Mouse (Mus musculus) right cerebral cortex, postnatal 10 days (tissue): ENCODE results near the gene Fam118a.
"Not testable (repeated sequence)": the region's sequence is repeated elsewhere in the genome, so short reads cannot be mapped to it uniquely, and the experiment has no call there.

Source experiments
- DNase-seq, 2 experiments: peaks; one replicate each; pipeline ENCODE4 v3.0.0; 2021; ENCODE audit warnings: low spot score in 2 of 2

The Fam118a gene

GRCm38 (mm10) chr15:85011895-85012661, 16.7 kb upstream of the Fam118a start:
- no peak for DNase-seq

- no peak for DNase-seq
Measured at GRCm38 (mm10) chr15:85012662-85013054, 16.1 kb upstream of the Fam118a start.

- DNase-seq: peak; percentile 72 to 87
Measured at GRCm38 (mm10) chr15:85015771-85016170, 13.0 kb upstream of the Fam118a start.

- DNase-seq: peak in 1 of 2 experiments; percentile 51
Measured at GRCm38 (mm10) chr15:85016951-85017664, 11.6 kb upstream of the Fam118a start, which contains the start of gene Upk3a. TSS of gene Upk3a (plus strand) at chr15:85017141.

DNA sequence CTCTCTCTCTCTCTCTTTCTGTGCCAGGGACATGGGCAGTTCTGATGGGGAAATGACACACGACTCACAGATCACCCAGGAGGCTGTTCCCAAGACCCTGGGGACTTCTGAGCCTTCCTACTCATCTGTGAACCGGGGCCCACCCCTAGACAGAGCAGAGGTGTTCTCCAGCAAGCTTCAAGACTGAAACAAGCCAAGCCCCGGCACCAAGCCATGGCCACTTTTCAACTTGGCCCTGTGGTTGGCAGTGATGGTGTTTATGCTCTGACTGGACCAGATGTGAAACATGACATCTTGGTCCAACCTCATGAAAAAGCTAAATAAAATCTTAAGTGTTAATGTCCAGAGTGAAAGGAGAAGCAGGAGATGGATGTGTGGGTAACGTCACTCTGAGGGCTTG, 6.5 kb upstream of the Fam118a start:
- DNase-seq: no peak

- DNase-seq: no peak
Measured at GRCm38 (mm10) chr15:85026197-85026596, 2.6 kb upstream of the Fam118a start.

GRCm38 (mm10) chr15:85027740-85028139, 1.0 kb upstream of the Fam118a start:
- no peak for DNase-seq

- DNase-seq: not testable (repeated sequence)
Measured at GRCm38 (mm10) chr15:85030643-85031042, 1.9 kb downstream of the Fam118a start.

DNA sequence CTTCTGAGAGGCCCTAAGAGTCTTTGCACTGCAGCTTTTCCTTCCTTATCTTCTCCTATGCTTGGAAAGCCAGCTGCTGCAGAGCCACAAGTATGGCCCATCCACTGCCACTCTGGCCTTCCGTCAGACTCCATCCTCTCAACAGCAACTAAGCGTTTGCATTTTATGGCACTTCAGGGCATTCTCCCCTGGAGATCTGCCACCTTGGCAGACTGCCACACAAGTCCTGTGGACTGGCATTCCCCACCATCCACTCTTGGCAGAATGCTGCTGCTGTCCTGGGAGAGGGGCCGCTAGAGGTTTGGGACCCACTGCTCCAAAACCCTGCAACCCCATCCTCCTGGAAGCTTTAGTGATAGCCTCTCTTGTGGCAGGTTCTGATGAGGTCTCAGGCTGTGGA, 3.1 kb downstream of the Fam118a start:
- DNase-seq: peak in 1 of 2 experiments; percentile 42

DNA sequence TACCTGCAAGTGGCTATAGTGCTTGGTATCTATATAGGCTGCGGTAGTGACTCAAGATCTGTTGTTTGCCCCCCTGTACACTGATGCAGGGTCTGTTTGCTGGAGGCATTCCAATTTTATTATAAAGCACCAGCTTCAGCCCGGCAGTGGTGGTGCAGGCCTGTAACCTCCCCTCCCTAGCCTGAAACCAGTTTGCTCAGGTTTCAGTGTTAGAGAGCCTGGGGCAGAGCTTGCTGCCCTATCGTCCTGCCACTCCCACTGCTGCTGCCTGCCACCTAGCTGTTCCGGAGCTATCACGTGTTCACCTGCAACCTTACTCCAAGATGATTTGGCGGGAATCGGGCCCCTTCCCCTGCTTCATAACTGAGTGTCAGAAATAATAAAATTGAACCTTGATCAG, 5.2 kb downstream of the Fam118a start:
- not testable (repeated sequence) for DNase-seq

DNA sequence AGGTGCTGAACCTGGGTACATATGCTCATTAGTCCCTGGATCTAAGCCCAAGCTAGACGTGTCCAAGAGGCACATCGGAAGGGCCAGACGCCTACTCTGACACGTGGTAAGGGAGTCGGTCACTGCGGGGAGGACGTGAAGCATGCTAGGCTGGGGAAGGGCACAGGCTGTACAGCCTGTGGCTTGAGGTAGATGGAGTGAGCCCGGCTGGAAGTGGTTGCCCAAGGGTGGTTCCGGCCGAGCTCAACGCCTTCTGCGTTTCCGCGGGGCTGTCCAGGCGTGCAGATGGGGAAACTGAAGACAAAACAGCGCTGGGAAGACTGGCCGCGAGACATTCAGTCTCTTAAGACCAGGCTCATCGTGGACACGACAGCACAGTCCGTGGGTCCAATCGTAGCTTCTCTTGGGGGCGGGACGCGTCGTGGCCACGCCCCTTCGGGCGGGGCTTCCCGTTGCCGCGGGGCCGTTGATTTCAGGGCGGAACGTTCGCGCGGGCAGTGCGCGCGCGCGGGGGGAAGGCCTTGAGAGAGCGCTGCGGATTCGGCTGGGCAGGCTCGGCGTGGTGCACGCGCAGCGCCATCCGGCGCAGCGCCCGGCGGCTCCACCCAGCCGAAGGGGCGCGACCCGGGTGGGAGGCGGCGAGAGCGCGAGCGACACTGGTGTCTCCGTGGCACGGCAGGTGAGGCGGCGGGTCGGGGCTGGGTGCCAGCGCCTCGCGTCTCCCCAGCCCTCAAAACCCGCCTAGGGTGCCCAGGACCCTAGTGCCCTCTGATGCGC, 8.0 kb downstream of the Fam118a start:
- DNase-seq: peak; percentile 98

- DNase-seq: no peak
Measured at GRCm38 (mm10) chr15:85037343-85037690, 8.6 kb downstream of the Fam118a start.

DNA sequence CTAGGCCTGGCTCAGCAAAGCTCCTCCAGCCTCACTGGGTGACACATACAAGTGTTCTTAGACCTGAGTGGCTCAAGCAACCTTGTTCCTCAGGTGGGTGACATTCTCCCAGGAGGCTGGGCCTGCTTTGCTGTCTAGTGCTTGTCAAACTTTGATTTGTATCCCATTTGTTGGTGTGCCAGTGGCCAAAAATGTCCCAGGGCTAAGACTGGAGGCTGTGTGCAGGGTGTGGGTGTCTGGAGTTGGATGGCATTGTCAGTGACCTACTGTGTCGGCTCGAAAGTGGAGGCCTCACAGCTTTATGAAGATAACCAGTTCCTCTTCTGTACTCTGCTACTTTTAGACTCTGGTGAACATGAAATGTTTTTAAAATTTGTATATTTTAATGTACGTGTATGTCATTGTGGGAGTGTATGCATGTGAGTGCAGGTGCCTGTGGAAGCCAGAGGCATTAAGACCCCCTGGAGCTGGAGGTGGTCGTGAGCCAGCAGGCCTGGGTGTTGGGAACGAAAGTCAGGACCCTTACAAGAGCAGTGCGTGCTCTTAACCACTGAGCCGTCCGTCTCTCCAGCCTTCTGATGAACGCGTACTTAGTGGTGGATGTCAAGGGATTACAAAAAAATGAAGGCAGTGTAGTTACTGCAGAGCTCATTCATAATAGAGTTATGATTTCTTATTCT, 12.9 kb downstream of the Fam118a start:
- no peak for DNase-seq

DNA sequence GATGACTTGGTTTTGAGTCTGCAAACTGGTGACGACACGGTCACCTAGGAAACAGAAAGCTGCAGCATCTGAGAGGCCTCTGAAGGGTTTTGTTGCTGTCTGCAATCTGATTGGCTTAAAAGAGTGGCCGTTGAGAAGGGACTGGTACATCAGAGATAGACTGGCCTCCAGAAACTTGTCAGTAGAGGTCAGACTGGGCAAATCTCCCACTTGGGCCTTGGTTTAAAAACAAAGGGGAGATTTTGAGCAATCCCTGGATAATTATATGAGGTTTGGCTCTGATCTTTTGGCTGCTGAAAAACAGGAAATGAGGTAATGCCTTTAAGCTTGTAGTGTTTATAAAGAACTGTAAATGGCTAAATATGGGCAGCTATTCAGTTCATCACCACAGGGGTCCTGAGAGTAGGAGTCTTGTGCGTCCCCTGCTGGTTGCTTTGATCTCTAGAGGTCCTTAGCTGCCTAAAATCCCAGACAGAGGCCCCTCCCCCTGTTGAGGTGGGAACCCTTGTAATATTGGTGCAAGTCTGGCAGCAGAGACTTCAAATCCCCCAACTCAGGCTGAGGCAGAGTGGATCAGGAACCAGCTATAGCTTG, 13.7 kb downstream of the Fam118a start:
- DNase-seq: peak; percentile 80 to 91

DNA sequence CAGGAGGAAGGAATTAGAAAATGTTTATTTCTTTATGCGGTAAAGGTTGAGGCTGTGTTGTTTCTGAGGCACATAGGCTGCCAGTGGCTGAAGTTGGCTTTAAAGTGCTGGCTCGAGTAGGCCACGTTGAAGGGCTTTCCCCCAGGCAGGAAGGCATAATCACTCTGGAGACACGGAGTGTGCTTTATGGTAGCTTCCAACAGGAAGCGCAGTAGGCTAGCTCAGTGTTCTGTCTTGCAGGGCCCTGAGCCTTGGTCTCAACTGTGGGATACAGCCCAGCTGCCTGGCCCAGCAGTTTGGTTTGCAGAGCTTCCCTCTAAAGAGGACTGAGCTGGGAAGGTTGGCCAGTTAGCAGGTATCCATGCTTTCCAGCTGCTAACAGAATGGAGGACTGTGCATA, 14.4 kb downstream of the Fam118a start:
- no peak for DNase-seq

DNA sequence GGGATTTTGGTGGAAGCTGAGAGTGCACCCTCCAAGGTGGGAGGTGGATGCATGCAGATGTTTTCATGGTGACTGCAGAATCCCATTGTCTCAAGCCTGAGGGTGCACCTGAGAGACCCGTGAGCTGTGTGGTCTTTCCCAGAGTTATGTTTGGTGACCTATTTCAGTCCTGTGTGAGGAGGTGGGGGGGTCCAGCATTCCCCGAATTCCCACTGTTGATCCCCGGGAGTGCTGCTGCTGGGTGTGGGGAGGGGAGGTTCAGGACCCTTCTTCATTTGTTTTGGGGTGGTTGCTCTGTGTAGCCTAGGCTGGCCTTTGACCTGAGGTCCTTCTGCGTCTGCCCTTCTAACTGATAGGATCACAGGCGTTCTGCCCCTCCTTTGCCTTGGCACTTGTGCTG, 15.0 kb downstream of the Fam118a start:
- DNase-seq: no peak

- no peak for DNase-seq
Measured at GRCm38 (mm10) chr15:85046230-85046950, 17.6 kb downstream of the Fam118a start.

GRCm38 (mm10) chr15:85047865-85048264, 19.1 kb downstream of the Fam118a start:
- DNase-seq: no peak

GRCm38 (mm10) chr15:85049758-85050157, 21.0 kb downstream of the Fam118a start:
- DNase-seq: no peak

GRCm38 (mm10) chr15:85054098-85054497, 25.4 kb downstream of the Fam118a start:
- no peak for DNase-seq

DNA sequence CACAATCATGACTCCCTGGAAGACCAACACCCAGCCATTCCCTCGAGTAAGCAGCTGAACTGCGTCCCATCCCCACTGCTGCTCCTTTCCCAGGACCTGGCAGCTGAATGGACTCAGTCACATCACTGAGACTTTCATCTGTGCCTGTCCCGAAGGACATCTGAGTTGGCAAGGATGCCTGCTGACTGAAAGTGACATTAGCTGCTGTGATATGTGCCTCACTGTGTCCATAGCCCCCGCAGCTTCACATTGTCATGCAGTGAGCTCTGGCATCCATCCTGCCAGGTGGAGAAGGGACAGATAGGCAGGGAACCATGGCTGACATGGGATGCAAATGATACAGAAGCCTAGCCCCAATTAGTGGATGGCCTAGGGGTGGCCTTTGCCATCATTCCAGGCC, 26.4 kb downstream of the Fam118a start:
- DNase-seq: no peak
